Mouse (Mus musculus): ENCODE data around the gene Kcnrg.

DNA sequence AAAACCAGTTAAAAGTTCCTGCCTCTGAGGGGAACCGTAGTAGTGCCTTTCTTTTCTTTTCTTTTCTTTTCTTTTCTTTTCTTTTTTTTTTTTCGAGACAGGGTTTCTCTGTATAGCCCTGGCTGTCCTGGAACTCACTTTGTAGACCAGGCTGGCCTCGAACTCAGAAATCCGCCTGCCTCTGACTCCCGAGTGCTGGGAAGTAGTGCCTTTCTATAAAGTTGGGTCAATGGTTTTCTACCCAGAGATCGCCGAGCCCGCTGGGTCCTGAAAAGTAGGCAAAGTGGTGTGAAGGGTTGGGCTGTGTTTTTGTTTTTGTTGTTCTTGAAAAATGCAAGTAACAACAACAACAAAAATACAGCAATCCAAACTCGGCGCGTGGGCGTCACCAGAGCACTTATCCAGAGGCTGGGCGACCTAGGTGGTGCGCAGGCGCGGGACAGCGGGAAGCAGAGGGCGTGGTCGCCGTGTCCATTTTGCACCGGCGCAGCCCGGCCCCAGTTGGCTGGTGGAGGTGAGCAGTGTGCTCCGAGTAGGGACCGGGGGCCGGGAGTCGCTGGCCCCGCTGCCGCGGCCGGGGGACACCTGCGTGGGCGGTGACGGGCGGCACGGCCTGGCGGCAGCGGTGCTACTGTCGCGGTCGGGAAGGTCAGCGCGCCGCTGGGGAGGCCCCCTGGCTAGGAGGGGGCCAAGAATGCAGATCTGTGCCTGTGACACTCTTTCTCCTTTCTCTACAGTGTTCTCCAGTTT lies 8.0 kb upstream of the Kcnrg start:
- TF ChIP-seq CTCF (IDR thresholded peaks at IDR 0.05): no peak
- no peak for TF ChIP-seq EP300 (IDR thresholded peaks at IDR 0.05; ENCODE audit: insufficient read depth, low read depth, low read length)
